ENCODE assay signal across 31 mouse cellular contexts in genomic region chr15:92321959-92322358, GRCm38 (mm10).
DNase-seq lines count a peak whose midpoint lies in the region; ATAC-seq and TF ChIP-seq lines count a peak whose summit lies in the region.
"Had no signal": no experiment of that assay in that cellular context is flagged by ENCODE, and none has a peak within 500 bp of the region (broad histone marks: within the 10 kb centered on the region; RNA-seq: fewer than 3 reads in every experiment).

No protein-coding gene starts in this region.

- H3K27ac ChIP-seq in layer of hippocampus, adult 2 months = 0 out of 2 replicates have a peak overlapping the region, but pooled peaks have one; percentile 14
- no peak overlapping the region for H3K27ac ChIP-seq in testis, adult 2 months (ENCODE audit: control insufficient read depth, insufficient read depth, low read depth, low read length)
- H3K27ac ChIP-seq: embryonic facial prominence, embryonic 10.5 days; embryonic facial prominence, embryonic 13.5 days; forebrain, embryonic 13.5 days; heart, adult 2 months; heart, embryonic 10.5 days; heart, embryonic 13.5 days; hindbrain, embryonic 14.5 days; hindbrain, postnatal 0 days had no signal

- DNase-seq in frontal cortex, postnatal 14 days (ENCODE audit: low spot score in 2 of 2) = no peak
- no peak for DNase-seq in layer of hippocampus, adult 2 months (ENCODE audit: low spot score in 2 of 2)
- no peak for DNase-seq in layer of hippocampus, postnatal 10 days (ENCODE audit: low spot score in 2 of 2)
- DNase-seq in testis, postnatal 14 days (ENCODE audit: low spot score) = no peak
- DNase-seq in gastrocnemius, postnatal 25 days = no peak
- DNase-seq: adrenal gland, postnatal 10 days; adrenal gland, postnatal 36 days; B cell, adult 2 months; cerebellum, adult 11 months; cerebellum, adult 2 months; cerebellum, adult 9-11 months; cerebellum, postnatal 25 days; gastrocnemius, postnatal 36 days; heart, adult 2 months; heart, postnatal 14 days; heart, postnatal 4 days had no signal

- no peaks in the 10 kb centered on the region for H3K27me3 ChIP-seq in testis, adult 2 months (ENCODE audit: control insufficient read depth, insufficient read depth, low read length)
- H3K27me3 ChIP-seq: CH12.LX; embryonic facial prominence, embryonic 13.5 days; forebrain, embryonic 13.5 days; heart, embryonic 13.5 days; Patski had no signal

- no peak overlapping the region for H3K4me3 ChIP-seq in layer of hippocampus, adult 2 months
- H3K4me3 ChIP-seq in testis, adult 2 months (ENCODE audit: control insufficient read depth, low read depth, low read length) = peak overlapping the region; percentile 75
- H3K4me3 ChIP-seq: embryonic facial prominence, embryonic 10.5 days; embryonic facial prominence, embryonic 13.5 days; erythroblast, embryonic 14.5 days; forebrain, embryonic 13.5 days; heart, adult 2 months; heart, embryonic 10.5 days; heart, embryonic 13.5 days had no signal

- no peaks in the 10 kb centered on the region for H3K36me3 ChIP-seq in testis, adult 2 months (ENCODE audit: control insufficient read depth, insufficient read depth, low read length)
- H3K36me3 ChIP-seq: embryonic facial prominence, embryonic 10.5 days; embryonic facial prominence, embryonic 13.5 days; G1E; heart, embryonic 10.5 days; heart, embryonic 13.5 days had no signal

- no peak for TF ChIP-seq CTCF in layer of hippocampus, adult 2 months (conservative IDR thresholded peaks at IDR 0.05)
- no peak for TF ChIP-seq CTCF in testis, adult 2 months (IDR thresholded peaks at IDR 0.05; ENCODE audit: control insufficient read depth, insufficient read depth, insufficient replicate concordance, low read depth, low read length)

- ATAC-seq in frontal cortex, adult (ENCODE audit: low TSS enrichment) = peak; percentile 79
- ATAC-seq: forebrain, embryonic 13.5 days; forebrain, embryonic 16.5 days; hindbrain, postnatal 0 days; inflammation-experienced regulatory T-cells, adult 6 months; Patski had no signal

- TF ChIP-seq POLR2A in testis, adult 2 months (IDR thresholded peaks at IDR 0.05; ENCODE audit: control insufficient read depth, low read depth, low read length) = no peak

- no peaks in the 10 kb centered on the region for H3K4me1 ChIP-seq in testis, adult 2 months (ENCODE audit: control insufficient read depth, insufficient read depth, low read length)
- H3K4me1 ChIP-seq: embryonic facial prominence, embryonic 13.5 days; heart, embryonic 10.5 days had no signal
